Mouse (Mus musculus): ENCODE results near the gene Tex52. TPM values are rescaled to one million over a fixed set of nuclear protein-coding genes. Genes with fewer than 3 reads are reported as not detected.
A peak's percentile ranks its signal among the peaks of the same experiment; 100 is the strongest.

The Tex52 gene
- polyA plus RNA-seq, 1 experiment from 2014 or later, result 0.29 TPM

DNA sequence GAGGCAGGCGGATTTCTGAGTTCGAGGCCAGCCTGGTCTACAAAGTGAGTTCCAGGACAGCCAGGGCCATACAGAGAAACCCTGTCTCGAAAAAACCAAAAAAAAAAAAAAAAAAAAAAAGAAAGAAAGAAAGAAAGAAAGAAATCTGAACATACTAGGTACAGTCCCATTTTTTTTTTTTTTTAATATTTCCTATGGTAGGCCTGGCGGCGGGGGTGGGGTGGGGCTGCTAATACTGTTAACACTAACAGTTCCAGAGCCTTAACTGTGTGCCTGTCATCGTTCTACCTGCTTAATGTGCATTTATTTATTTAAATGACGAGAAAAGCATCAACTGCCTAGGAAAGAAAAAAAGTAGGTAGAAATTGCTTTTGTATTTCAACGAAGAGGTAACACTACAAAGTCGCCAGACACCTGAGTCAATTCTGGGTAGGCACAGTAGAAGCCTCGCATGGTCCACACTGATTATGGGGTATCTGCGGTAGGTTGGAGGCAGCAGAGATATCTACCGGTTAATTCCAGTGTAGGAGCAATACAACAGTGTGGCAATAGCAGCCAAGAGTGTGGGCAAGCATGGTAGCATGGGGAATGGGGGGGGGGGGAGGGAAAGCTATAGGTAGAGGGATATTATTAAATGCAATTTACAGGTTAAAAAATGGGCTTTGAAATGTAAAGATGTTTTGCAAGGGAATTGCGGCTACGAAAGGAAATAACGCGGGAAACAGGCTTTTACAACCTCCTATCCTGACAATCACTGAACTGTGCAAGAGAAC is 48.4 kb downstream of the Tex52 start:
- Histone ChIP-seq H3K9me3 (no peaks in the 10 kb centered on the region), H3K36me3 (peaks cover 18% of the 10 kb centered on the region), H3K27ac (peak overlapping the region; percentile 95), H3K4me3 (peak overlapping the region; percentile 69), H3K27me3 (ENCODE audit: insufficient read depth, poor library complexity, severe bottlenecking) (no peaks in the 10 kb centered on the region), H3K4me1 (peaks cover 8% of the 10 kb centered on the region)
- DNase-seq (ENCODE audit: low spot score), result no peak
- WGBS, result 47% methylated on average over 15 of the region's 16 CpGs

DNA sequence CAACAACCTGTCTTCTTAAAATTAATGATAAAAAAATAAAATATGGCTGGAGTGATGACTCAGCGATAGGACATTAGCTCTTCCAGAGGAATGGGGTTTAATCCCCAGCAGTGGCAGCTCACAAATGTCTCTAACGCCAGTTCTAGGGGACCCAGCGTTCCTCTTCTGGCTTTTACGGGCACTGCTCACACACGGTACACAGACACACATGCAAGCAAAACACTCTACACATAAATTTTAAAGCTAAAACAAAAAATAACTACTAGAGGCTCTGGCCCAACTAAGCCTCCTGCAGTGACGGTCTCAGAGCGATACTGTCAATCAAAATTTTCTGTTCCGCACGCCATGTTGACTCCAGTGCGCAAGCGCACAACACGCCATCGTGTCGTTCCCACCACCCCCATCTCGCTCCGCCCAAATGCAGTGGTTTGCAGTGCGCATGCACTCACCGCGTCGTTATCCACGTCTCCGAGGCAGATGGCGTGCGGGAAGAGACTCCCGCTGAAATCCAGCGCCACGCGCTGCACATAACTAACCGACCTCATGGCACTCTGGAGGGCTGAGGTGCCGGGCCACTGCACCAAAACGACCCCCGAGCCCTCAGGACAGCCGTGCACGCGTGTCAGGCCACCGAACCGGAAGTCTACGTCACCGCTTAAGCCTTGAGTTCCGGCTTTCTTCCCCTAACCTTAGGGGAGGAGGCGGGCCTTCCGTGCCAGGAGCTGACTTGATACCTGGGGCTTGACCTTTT is 49.2 kb downstream of the Tex52 start, which contains the start of gene Itfg2:
Itfg2 (minus strand) TSS at position 663 of the 751 bp plus-strand sequence.
- no peaks in the 10 kb centered on the region for H3K27me3 ChIP-seq (ENCODE audit: insufficient read depth, poor library complexity, severe bottlenecking)
- peaks cover 22% of the 10 kb centered on the region for H3K36me3 ChIP-seq
- peak; percentile 98 for DNase-seq (ENCODE audit: low spot score)
- no peaks in the 10 kb centered on the region for H3K9me3 ChIP-seq
- H3K4me1 ChIP-seq, result peaks cover 8% of the 10 kb centered on the region
- WGBS, result under 1% methylated on average over 42 of the region's 42 CpGs
- H3K4me3 ChIP-seq, result peak within 1 kb of the TSS; percentile 69
- peak within 1 kb of the TSS; percentile 95 for H3K27ac ChIP-seq

DNA sequence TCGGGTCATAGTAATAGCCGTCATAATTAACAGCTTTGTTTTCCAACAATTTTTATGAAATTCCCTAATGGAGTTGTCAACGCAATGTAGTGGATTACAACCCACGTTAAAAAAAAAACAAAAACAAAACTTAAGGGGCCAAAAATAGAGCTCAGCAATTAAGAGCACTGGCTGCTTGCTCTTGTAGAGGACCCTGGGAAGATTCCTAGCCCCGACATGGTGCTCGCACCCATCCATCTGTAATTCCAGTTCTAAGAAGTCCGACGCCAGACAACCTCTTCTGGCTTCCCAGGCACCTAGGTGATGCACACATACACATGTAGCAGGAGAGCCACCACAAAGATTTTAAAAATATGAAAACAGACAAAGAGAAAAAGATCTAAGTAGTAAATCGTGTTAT is 49.8 kb downstream of the Tex52 start:
- Histone ChIP-seq H3K4me1 (peaks cover 8% of the 10 kb centered on the region), H3K4me3 (peak overlapping the region; percentile 69), H3K9me3 (no peaks in the 10 kb centered on the region), H3K27ac (peak overlapping the region; percentile 95), H3K27me3 (ENCODE audit: insufficient read depth, poor library complexity, severe bottlenecking) (no peaks in the 10 kb centered on the region), H3K36me3 (peaks cover 26% of the 10 kb centered on the region)
- WGBS, result 18% methylated on average over 9 of the region's 9 CpGs
- no peak for DNase-seq (ENCODE audit: low spot score)

DNA sequence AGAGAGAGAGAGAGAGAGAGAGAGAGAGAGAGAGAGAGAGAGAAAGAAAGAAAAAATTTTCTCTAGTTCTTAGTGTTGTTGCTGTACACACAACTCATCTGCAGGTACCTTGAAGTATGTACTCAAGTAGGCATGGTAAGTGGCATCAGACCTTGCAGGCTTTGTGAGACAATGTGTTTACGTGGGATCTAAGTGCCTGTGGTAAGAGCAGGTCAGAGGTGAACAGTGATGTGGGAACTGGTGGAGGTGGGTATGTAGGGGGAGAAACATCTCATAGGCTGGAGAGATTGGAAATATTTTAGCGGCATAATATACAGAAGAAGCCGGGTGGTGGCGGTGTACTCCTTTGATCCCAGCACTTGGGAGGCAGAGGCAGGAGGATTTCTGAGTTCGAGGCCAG is 52.3 kb downstream of the Tex52 start:
- no peaks in the 10 kb centered on the region for H3K9me3 ChIP-seq
- DNase-seq (ENCODE audit: low spot score), result no peak
- H3K27ac ChIP-seq, result no peak overlapping the region
- H3K27me3 ChIP-seq (ENCODE audit: insufficient read depth, poor library complexity, severe bottlenecking), result no peaks in the 10 kb centered on the region
- H3K4me3 ChIP-seq, result no peak overlapping the region
- H3K36me3 ChIP-seq, result peaks cover 51% of the 10 kb centered on the region
- no peaks in the 10 kb centered on the region; the same call in 1 of the 2 replicates for H3K4me1 ChIP-seq
- WGBS, result 92% methylated on average over 5 of the region's 5 CpGs

DNA sequence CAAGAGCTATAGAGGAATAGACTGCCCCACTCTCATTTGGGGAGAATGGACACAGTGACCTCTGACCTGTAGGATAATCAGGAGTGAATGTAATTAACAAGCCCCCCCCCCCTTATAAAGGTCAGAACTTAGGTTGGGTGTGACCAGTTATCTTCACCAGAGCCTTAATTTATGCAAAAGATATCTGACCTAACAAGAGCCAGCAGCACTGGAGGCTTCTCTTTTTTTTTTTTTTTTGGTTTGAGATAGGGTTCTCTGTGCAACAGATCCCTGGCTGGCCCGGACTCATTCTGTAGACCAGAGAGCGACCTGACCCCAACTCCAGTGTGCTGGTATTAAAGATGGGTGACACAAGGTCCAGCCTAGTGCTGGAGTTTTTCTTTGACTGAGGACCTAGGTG is 54.0 kb downstream of the Tex52 start:
- no peak for DNase-seq (ENCODE audit: low spot score)
- H3K4me1 ChIP-seq, result no peaks in the 10 kb centered on the region
- H3K27me3 ChIP-seq (ENCODE audit: insufficient read depth, poor library complexity, severe bottlenecking), result no peaks in the 10 kb centered on the region
- no peak overlapping the region for H3K4me3 ChIP-seq
- WGBS, result 98% methylated on average over 2 of the region's 2 CpGs
- no peaks in the 10 kb centered on the region for H3K9me3 ChIP-seq
- H3K27ac ChIP-seq, result no peak overlapping the region
- H3K36me3 ChIP-seq, result peaks cover 68% of the 10 kb centered on the region

DNA sequence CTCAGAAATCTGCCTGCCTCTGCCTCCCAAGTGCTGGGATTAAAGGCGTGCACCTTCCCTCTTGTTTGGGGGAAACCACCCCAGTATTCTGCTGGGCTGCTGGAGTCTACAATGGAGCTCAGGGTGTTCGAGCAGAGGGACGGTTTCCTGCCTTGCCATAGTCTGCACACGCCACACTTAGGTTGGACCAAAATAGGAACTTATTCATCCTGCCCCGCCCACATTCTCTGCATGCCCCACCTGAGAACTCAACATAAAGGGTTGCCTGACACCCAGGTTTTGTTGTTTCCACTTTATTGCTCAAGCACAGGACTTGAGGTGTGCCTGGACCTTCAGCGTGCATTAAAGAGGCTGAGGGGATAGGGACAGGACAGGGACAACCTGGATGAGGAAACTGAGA is 54.6 kb downstream of the Tex52 start:
- Histone ChIP-seq H3K9me3 (no peaks in the 10 kb centered on the region), H3K27ac (no peak overlapping the region), H3K36me3 (peaks cover 73% of the 10 kb centered on the region), H3K4me1 (no peaks in the 10 kb centered on the region; the same call in 1 of the 2 replicates), H3K4me3 (no peak overlapping the region), H3K27me3 (ENCODE audit: insufficient read depth, poor library complexity, severe bottlenecking) (no peaks in the 10 kb centered on the region)
- DNase-seq (ENCODE audit: low spot score), result no peak
- 84% methylated on average over 6 of the region's 6 CpGs for WGBS

DNA sequence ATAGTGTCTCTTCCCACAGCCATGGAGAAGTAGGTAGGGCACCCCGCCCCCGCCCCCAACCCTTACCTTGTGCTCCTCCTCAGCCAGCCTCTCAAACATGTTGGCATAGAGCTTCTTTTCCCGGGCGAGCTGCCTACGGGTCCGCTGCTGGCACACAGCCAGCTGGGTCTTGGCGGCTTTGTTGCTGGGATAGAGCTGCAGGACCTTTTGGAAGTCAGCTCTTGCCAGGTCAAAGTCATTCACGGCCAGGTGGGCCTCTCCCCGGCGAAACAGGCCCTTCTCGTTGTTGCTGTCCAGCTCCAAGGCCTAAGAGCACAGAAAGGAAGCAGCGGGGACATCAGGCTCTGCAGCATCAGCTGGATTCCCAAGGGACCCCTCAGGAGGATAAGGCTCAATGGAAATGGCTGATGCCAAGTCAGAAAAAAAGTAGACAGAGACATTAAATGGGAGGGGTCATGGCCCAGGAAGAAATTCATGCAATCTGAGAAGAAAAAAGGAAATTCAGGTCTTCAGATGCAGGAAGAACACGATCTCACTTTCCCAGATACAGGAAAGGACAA is 57.2 kb downstream of the Tex52 start:
- Histone ChIP-seq H3K27me3 (ENCODE audit: insufficient read depth, poor library complexity, severe bottlenecking) (no peaks in the 10 kb centered on the region), H3K9me3 (no peaks in the 10 kb centered on the region), H3K27ac (no peak overlapping the region), H3K4me3 (no peak overlapping the region), H3K36me3 (peaks cover 92% of the 10 kb centered on the region), H3K4me1 (peaks cover 23% of the 10 kb centered on the region)
- 91% methylated on average over 13 of the region's 13 CpGs for WGBS
- DNase-seq (ENCODE audit: low spot score), result no peak

DNA sequence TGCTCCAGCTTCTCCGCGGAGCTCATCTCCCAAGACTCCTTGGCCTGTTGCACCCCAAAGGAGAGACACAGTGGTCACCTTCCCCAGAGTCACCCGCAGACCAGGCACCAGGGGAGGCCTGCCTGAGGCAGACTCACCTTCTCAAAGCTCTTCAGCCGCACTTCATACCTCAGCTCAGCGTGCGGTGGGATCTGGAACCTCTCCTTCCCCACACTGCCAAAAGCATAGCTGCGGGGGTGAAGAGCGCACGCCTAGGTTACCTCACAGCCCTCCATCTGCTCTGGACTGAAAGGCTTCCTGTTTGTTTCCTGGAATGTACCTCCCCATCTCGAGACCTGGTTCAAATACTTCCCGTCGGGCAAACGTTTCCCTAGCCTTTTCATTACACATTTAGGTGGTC is 58.3 kb downstream of the Tex52 start:
- H3K27me3 ChIP-seq (ENCODE audit: insufficient read depth, poor library complexity, severe bottlenecking), result no peaks in the 10 kb centered on the region
- H3K4me1 ChIP-seq, result peaks cover 23% of the 10 kb centered on the region
- H3K4me3 ChIP-seq, result no peak overlapping the region
- 93% methylated on average over 13 of the region's 13 CpGs for WGBS
- peaks cover 81% of the 10 kb centered on the region for H3K36me3 ChIP-seq
- H3K27ac ChIP-seq, result no peak overlapping the region
- no peaks in the 10 kb centered on the region for H3K9me3 ChIP-seq
- DNase-seq (ENCODE audit: low spot score), result no peak

Other genes starting within 250 kb of the Tex52 start
- gene Tspan9, start 231.9 kb upstream of the Tex52 start, polyA plus RNA-seq (2016; fragmentation: Nextera tagmentation; extraction: Ambion mirVana), result 111 and 177 TPM in 2 replicates
- 4.2 and 4.9 TPM in 2 replicates for gene Tead4, start 74.6 kb upstream of the Tex52 start, polyA plus RNA-seq (2016; fragmentation: Nextera tagmentation; extraction: Ambion mirVana)
- gene Tulp3, start 19.6 kb upstream of the Tex52 start, polyA plus RNA-seq (2016; fragmentation: Nextera tagmentation; extraction: Ambion mirVana), result 13.1 and 16.1 TPM in 2 replicates
- 97.3 and 121 TPM in 2 replicates for gene Rhno1, start 12.5 kb upstream of the Tex52 start, polyA plus RNA-seq (2016; fragmentation: Nextera tagmentation; extraction: Ambion mirVana)
- gene Foxm1, start 12.5 kb upstream of the Tex52 start, polyA plus RNA-seq (2016; fragmentation: Nextera tagmentation; extraction: Ambion mirVana), result 31.2 and 33.4 TPM in 2 replicates
- gene Gm44596, start within 50 bp of the Tex52 start, polyA plus RNA-seq (2016; fragmentation: Nextera tagmentation; extraction: Ambion mirVana), result not detected in 2 replicates
- gene Nrip2, start 23.8 kb downstream of the Tex52 start, polyA plus RNA-seq (2016; fragmentation: Nextera tagmentation; extraction: Ambion mirVana), result 2.1 and 2.4 TPM in 2 replicates
- gene Itfg2, start 49.5 kb downstream of the Tex52 start, polyA plus RNA-seq (2016; fragmentation: Nextera tagmentation; extraction: Ambion mirVana), result 36.9 and 37.1 TPM in 2 replicates
- gene Fkbp4, start 63.2 kb downstream of the Tex52 start, polyA plus RNA-seq (2016; fragmentation: Nextera tagmentation; extraction: Ambion mirVana), result 362 and 541 TPM in 2 replicates
- gene Pzp, start 151.3 kb downstream of the Tex52 start, polyA plus RNA-seq (2016; fragmentation: Nextera tagmentation; extraction: Ambion mirVana), result 0.15 and 0.57 TPM in 2 replicates
- gene A2ml1, start 206.2 kb downstream of the Tex52 start, polyA plus RNA-seq (2016; fragmentation: Nextera tagmentation; extraction: Ambion mirVana), result 0.20 TPM in 1 of 2 replicates, not detected in the other
- gene Klrb1a, start 248.1 kb downstream of the Tex52 start, polyA plus RNA-seq (2016; fragmentation: Nextera tagmentation; extraction: Ambion mirVana), result not detected in 2 replicates

All from heart, embryonic 10.5 days (tissue).